Mouse (Mus musculus) gastrocnemius, adult 2 months (tissue): ENCODE measurements around the gene Zcchc4. TPM values are rescaled to one million over a fixed set of nuclear protein-coding genes. Genes with fewer than 3 reads are reported as not detected.

Experiments used
- DNase-seq: peaks from one replicate; pipeline ENCODE4 v3.0.0; 2022
- H3K27ac ChIP-seq: fragments of 200-600 bp; 2 replicates; pipeline ENCODE4 v1.8.1; 2022; ENCODE audit warnings: mild to moderate bottlenecking
- H3K4me3 ChIP-seq: fragments of 200-600 bp; 2 replicates; pipeline ENCODE4 v1.8.1; 2022; ENCODE audit warnings: mild to moderate bottlenecking, moderate library complexity
- CTCF ChIP-seq: fragments of 200-600 bp; IDR thresholded peaks from 2 replicates; pipeline ENCODE4 v1.8.1; 2022; ENCODE audit warnings: antibody characterized with exemption, mild to moderate bottlenecking, moderate library complexity
- intact Hi-C: fragments of 180-260 bp; cut with DNase I; formaldehyde crosslinking; loops from one replicate; pipeline ENCODE4 v1.15.1; 2025
- total RNA-seq, 2 experiments: library from RNA; stranded (reverse); gene quantifications; 2 replicates each; pipeline ENCODE4 v1.2.3; 2021

Zcchc4 gene
- total RNA-seq, 2 experiments from 2014 or later, result 4.2 to 4.7 TPM

DNA sequence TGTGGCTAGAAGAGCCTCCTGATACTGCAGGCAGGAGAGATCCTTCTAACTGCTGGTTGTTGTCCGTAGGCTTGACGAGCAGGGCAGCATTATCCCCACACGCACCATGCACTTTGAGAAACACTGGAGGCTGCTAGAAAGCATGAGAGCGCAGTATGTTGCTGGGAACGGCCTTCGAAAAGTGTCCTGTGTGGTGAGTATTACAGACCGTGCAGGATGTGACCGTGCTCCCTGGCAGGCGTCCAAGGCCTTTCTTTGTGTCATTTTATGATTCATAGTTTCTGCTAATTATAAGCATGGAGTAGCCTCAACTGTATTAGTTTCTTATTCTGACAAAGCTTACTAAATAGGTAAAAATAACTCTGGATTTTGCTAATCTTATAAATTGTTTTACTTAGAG lies 90.6 kb downstream of the Zcchc4 start:
- H3K4me3 ChIP-seq, result no peak overlapping the region
- no peak overlapping the region; the same call in 1 of the 2 replicates for H3K27ac ChIP-seq
- peak; percentile 57 for DNase-seq
- TF ChIP-seq CTCF, result no peak
- intact Hi-C loops, result no loop called here

DNA sequence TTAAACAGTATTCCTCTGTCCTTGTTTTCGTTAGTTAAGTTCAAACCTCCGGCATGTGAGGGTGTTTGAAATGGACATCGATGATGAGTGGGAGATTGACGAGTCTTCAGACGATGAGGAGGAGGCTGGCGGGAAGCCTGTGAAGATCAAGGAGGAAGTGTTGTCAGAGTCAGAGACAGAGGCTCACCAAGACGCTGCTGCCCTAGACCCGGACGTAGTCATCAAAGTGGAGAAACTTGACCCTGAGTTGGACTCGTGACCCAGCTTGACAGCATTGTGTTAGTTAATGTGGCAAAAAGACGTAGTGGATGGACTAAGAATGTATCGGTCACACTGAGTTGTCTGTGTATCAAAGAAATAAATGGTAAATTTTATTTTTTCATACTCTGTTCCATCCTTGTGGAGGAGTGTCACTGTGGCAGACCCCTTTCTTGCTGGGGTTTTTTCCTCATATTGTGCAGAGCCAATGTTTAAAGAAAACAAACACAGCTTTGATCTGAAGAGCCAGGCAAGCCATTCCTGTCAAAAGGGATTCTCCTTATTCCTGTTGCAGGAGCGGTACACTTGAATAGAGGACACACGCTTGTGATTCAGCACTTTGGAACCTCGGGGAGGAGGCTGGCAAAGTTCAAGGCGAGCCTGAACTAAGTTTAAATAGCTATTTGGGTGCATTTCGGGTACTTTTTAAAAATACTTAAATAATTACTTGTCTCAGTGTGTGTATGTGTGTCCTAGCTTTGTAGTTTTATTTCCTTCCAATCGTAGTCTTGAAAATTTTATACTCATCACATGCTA lies 91.3 kb downstream of the Zcchc4 start:
- TF ChIP-seq CTCF, result no peak
- Histone ChIP-seq H3K27ac (no peak overlapping the region; the same call in 1 of the 2 replicates), H3K4me3 (no peak overlapping the region)
- DNase-seq, result no peak
- intact Hi-C loops, result no loop called here

DNA sequence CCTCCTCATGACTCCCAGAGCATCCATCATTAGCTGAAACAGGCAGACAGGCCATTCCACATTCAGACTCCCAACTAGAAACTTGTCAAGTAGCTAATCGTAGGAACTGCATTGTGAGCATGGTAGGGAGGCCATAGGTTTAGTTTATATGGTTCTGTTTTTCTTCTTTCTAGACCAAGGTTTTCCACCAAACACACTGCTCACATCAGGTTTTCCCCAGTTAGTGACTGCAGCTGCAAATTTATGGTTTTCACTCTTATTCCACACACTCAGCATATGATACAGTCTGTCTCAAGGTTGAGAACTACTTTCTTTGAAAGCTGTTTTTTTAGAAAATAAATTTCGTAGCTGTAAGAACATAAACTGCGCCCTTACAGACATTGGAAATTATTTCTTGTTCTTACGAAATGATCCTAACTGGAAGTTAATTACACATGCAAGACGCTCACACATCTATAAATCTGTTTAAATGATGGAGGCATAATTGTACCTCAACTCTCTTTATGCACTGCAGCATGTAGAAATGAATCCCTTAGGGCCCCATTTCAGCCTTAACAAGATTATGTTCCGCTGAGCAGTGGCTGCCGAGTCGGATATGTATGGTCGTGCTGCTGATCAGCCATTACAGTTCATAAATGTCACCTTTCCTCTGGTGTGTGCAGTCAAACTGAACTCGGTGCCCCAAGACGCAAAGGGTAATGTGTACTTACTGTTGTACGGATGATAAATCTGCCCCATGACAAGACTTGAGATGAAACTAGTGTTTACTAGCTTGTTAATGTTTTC lies 93.9 kb downstream of the Zcchc4 start:
- no peak for TF ChIP-seq CTCF
- no peak overlapping the region for H3K4me3 ChIP-seq
- H3K27ac ChIP-seq, result no peak overlapping the region
- intact Hi-C loops, result no loop called here
- no peak for DNase-seq

- TF ChIP-seq CTCF, result no peak
- intact Hi-C loops, result no loop called here
- Histone ChIP-seq H3K4me3 (no peak overlapping the region), H3K27ac (no peak overlapping the region)
- DNase-seq, result no peak
Observed at GRCm38 (mm10) chr5:52871461-52871860, 96.3 kb downstream of the Zcchc4 start.

DNA sequence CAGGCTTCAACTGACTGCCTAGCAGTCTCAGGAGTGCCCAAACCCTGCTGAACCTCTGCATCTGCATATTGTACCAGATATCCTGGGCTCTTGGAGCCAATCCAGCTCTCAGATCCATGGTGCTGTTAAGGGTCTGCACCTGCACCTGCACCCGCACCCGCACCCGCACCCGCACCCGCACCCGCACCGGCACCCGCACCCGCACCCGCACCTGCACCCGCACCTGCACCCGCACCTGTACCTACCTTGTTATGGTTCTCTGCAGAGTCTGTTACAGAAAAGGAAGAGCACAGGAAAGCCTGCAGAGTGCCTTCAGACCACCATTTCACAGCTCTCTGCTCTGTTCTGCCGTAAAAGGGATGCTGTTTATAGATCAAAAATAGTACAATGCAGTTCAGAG lies 96.8 kb downstream of the Zcchc4 start:
- Histone ChIP-seq H3K27ac (no peak overlapping the region), H3K4me3 (no peak overlapping the region)
- TF ChIP-seq CTCF, result no peak
- DNase-seq, result no peak
- intact Hi-C loops, result no loop called here

Other genes starting within 250 kb of the Zcchc4 start
- gene Lgi2, start 208.9 kb upstream of the Zcchc4 start, total RNA-seq, result 1 to 10 TPM; 1.0 to 1.3 TPM
- gene Sepsecs, start 105.7 kb upstream of the Zcchc4 start, total RNA-seq, result 1 to 10 TPM; 6.0 to 7.2 TPM
- gene Pi4k2b, start 33.8 kb upstream of the Zcchc4 start, total RNA-seq, result 1 to 10 TPM; 1.2 TPM
- gene Anapc4, start 58.6 kb downstream of the Zcchc4 start, total RNA-seq, result 10 to 100 TPM; 35.1 to 37.4 TPM